Mouse (Mus musculus): ENCODE measurements around the gene Ccnd1.

The Ccnd1 gene

GRCm38 (mm10) chr7:144938661-144939343, 923 bp downstream of the Ccnd1 start:
- DNase-seq (ENCODE audit: low read depth), result no peak

DNA sequence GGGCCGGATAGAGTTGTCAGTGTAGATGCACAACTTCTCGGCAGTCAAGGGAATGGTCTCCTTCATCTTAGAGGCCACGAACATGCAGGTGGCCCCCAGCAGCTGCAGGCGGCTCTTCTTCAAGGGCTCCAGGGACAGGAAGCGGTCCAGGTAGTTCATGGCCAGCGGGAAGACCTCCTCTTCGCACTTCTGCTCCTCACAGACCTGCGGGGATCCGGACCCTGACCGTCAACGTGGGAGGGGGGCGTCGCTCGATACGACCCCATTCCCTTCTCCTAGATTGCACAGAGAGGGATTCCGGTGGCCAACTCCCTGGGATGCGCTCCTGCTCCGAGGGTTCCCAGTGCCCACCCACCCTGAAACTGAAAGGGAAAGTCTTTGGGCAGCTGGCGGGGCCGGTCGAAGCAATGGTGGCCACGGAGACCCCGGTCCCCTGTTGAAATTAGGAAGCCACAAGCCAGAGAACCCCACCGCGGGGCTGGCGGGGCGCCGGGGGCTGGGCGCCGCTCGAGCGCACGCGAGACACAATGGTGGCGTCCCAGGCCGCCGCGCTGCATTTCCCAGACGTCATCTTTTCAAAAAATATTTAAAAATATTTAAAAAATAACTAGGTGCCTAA, 1.7 kb downstream of the Ccnd1 start:
- DNase-seq (ENCODE audit: low read depth), result no peak

GRCm38 (mm10) chr7:144937490-144937889, 2.2 kb downstream of the Ccnd1 start:
- peak; percentile 46 for DNase-seq (ENCODE audit: low read depth)

GRCm38 (mm10) chr7:144936311-144936880, 3.3 kb downstream of the Ccnd1 start:
- no peak for DNase-seq (ENCODE audit: low read depth)

DNA sequence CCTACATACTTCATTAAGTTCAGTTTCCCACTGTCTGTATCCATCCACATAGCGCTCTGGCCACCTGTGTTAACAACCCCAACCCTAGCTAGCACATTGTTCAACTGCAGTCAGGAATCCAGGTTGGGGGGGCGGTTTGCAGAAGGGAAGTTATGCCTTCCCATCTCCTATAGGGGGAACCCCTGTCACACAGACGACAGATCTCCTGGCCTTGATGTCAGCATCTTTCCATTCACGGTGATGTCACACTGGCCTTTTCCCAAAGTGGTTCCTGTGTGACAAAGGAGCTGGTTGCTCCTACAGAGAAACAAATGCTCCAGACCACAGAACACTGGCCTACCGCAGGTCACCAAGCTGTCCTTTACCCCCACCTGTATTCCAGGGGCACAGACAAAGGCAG, 4.2 kb downstream of the Ccnd1 start:
- DNase-seq (ENCODE audit: low read depth), result no peak

DNA sequence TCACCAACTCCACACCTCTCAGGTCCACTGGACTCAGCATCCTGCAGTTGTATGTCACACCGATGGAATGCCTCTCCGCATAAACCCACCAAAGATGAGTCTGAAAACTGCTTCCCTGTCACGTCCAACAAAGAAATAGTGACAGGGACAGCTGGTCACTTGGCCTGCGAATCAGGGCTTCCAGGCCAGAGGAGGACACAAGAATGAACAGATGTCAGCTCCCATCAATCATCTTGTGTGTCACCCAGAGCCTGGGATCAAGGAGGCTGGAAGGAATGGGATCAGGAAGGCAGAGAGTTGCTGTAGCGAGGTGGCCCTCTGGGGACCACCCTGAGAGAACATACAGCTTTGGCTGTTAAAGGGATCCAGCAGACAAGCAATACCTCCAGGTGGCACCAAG, 4.8 kb downstream of the Ccnd1 start:
- DNase-seq (ENCODE audit: low read depth), result no peak

DNA sequence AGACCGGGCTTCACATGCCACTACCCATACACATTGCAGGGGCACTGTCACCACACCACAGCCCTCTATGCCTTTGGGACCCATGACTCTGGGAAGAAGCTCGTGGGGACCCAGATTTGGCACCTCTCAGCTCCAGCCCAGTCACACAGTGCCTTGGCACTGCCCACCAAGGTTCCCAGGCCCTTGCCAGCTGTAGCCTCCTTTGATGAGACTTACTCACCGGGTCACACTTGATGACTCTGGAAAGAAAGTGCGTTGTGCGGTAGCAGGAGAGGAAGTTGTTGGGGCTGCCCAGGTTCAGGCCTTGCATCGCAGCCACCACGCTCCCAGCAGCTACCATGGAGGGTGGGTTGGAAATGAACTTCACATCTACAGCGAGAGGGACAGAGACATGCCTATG, 5.9 kb downstream of the Ccnd1 start:
- no peak for DNase-seq (ENCODE audit: low read depth)

- DNase-seq (ENCODE audit: low read depth), result no peak
These were observed 6.4 kb downstream of the Ccnd1 start for GRCm38 (mm10) chr7:144933336-144933735.

DNA sequence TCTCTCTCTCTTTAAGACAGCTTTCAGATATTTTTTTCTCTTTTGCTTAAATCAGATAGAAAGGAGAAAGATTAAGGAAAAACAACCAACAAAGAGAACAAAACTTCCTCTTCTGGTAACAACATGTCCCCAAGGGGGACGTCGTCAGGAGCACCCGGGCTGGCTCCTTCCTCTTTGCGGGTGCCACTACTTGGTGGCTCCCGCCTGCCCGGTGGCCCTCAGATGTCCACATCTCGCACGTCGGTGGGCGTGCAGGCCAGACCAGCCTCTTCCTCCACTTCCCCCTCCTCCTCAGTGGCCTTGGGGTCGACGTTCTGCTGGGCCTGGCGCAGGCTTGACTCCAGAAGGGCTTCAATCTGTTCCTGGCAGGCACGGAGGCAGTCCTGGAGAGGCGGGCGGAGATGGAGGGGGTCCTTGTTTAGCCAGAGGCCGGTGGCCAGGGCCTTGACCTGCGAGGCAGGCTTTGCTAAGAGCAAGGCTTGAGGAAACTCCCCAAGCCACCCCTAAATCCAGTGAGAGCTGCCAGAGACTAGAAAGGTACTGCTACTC, 7.3 kb downstream of the Ccnd1 start:
- no peak for DNase-seq (ENCODE audit: low read depth)

DNA sequence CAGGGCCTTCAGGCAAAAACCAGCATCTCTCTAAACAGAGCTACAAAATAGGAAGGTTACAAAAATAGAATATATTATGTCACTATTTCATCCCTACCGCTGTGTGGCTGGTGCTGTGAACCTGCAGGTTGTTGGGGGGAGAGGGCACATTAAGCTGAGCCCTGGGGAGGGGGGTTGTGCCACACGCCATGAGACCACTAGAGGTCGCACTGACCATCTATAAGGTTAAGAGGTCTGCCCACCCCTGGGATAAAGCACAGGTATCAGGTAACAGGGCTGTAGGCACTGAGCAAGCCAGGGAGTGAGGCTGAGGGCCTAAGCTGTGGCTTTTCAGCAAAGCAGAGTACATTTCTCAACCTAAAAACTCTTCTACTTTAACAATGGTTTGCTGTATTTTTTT, 7.9 kb downstream of the Ccnd1 start:
- no peak for DNase-seq (ENCODE audit: low read depth)

DNA sequence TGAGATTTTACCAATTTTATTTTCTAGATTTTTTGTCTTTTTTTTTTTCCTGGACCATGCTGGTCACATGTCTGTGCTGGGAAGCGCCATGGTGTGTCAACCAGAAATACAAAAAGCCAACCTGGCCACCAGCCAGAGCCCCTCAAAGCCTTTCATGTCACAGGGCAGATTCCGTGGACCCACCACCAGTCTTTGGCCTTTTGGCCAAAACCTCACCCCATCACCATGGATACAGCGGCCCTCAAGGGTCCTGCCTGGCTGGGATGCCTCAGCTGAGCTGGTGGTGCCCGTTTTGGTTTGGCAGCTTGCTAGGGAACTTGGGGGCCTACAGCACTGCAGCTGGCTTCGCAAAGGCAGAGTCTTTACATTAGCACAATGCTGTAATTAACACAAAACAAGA, 9.8 kb downstream of the Ccnd1 start:
- DNase-seq (ENCODE audit: low read depth), result no peak

GRCm38 (mm10) chr7:144929506-144929905, 10.2 kb downstream of the Ccnd1 start:
- DNase-seq (ENCODE audit: low read depth), result no peak

DNA sequence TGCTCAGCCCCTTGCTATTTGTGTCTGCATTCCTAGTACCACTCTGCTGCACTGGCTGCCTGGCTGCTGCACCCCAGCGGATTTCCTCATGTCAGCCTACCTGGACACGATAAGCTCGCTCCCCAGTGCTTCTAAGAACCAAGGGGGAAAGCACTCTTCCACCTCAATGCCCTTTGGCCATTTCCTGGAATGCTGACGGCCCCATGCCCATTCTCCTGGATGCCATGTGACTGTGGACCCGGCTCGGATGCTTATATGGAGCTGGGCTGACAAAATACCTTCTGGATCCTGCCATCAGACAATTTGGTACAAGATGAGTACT, 10.9 kb downstream of the Ccnd1 start:
- no peak for DNase-seq (ENCODE audit: low read depth)

DNA sequence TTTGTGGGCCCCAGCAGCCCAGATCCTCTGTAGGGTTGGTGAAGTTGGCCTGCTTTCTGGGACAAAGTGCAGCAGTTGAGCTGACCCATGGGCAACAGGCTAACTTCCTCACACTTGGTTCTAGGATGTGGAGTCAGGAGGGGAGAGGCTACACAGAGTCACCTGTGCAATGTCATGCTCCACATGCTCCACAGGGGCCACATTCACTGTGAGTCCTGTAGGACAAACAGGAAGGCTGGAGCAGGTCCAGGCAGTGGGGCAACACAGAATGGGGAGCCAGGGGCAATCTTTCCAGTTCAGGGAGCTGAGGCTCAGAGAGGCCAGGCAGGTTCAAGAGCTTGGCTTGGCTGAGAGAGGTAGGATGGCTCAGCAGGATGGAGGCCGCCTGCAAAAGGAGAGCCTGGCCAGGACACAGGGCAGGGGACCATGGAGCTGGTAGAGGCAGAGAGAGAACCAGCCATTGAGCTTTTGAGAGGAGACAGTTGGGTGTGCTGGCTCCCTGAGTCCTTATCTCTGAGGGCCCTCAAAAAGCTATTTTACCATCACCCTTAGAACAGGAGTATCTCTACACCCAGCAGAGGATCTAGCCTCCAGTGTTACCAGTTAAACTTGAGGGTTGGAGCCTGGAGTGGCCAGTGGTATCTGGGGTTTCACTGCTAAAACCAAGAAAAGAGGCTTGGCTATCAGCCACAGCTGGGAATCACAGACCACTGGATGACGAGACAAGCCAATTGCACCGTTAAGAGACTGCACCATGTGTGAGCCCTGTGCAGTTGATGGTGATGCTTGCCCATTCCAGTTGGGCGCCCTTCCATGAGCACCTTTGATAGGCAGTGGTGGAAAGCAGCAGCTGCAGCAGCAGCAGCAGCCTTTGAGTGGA, 11.5 kb downstream of the Ccnd1 start:
- DNase-seq (ENCODE audit: low read depth), result no peak

GRCm38 (mm10) chr7:144927591-144927990, 12.1 kb downstream of the Ccnd1 start:
- DNase-seq (ENCODE audit: low read depth), result no peak

DNA sequence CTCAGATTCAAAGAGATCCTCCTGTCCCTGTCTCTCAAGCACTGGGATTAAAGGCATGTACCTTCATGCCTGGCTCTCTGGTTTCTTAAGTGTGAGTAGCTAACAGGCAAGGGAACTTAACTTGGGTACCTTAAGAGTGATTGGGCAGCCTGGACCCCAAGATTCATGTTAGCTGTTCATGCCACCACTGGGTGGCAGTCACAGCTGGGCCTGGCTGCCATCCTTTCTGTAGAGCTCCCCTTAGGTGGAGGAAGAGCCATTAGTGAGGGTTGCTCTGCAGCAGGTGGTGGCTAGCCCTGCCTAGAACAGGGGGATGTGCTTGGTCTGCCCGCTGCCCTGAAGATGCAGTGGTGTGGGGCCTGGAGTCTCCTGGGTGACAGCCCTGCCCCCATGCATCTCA, 20.9 kb downstream of the Ccnd1 start:
- DNase-seq (ENCODE audit: low read depth), result no peak

DNA sequence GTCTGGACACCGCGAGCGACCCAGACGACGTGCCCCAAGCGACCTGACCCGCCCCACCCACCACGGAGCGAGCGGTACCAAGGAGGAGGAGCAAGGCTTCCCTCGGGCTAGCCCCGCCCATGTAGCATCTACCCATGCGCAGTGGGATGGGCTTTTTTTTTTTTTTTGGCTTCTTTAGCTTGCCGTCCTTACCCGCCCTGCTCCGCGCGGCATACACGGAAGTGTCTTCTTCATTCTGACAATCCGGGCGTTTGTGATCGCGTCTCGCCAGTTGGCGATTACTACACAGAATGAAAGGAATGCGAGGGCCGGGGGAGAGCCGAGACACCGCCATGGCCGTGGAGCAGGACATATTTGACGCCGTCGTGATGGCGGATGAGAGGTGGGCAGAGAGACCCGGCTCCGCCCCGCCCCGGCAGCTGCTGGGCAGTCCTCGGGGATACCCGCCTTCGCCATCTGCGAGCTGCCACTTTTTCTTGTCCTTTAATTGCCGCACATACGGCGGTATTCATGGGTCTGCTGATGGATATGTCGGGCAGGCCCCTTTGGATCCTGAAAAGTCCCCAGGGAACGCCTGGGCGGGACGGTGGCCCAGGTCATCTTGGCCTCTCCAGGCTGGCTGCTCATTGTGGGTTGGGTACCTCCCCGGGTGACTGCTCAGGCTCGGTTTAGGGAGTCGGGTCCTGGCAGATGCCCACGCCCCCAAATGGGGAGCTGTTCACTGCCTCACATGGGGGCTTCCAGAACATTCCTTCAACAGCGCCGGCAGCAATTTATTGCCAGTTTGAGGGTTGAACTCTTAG, 24.6 kb downstream of the Ccnd1 start, which contains the start of gene LTO1:
Gene LTO1 (plus strand): TSS at position 153 of the 803 bp plus-strand sequence.
- DNase-seq (ENCODE audit: low read depth), result peak; percentile 86

DNA sequence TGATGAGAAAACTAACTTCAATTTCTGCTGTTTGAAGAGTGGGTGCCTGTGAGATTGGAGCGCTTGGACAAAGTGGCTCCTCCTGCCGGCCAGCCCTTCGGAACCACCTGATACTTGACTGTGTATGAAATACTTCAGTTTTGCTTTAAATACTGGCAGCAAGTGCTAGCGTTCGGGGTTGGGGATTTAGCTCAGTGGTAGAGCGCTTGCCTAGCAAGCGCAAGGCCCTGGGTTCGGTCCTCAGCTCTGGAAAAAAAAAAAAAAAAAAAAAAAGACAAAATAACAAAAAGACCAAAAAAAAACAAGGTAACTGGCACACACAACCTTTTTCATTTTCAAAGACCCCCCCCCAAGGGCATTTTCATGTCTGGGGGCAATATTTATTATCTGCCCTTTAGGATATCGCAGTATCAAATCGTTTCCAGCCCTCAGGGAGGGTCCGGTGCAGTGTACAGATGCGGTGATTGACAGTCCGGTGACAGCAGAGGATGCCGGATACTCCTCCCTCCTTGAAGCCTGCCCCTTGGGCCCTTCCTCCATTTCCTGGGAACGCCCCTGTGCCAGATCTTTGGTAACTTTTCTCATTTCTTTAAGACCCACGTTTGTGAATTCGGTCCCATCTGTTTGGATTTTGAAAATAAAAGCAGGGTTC, 25.3 kb downstream of the Ccnd1 start:
- DNase-seq (ENCODE audit: low read depth), result no peak

- no peak for DNase-seq (ENCODE audit: low read depth)
These were observed 26.8 kb downstream of the Ccnd1 start for GRCm38 (mm10) chr7:144912897-144913296.

- DNase-seq (ENCODE audit: low read depth), result no peak
These were observed 28.6 kb downstream of the Ccnd1 start for GRCm38 (mm10) chr7:144911121-144911520.

GRCm38 (mm10) chr7:144908705-144909104, 31.0 kb downstream of the Ccnd1 start:
- DNase-seq (ENCODE audit: low read depth), result no peak

All from fibroblast of lung, adult 2 months (primary cell).